Mouse (Mus musculus) gastrocnemius, adult 18-20 months (tissue): ENCODE measurements around the gene Sgpp1. TPM values are rescaled to one million over a fixed set of nuclear protein-coding genes. Genes with fewer than 3 reads are reported as not detected.
A peak's percentile ranks its signal among the peaks of the same experiment; 100 is the strongest.

ENCODE experiments used
- DNase-seq: peaks from one replicate; pipeline ENCODE4 v3.0.0; 2021; ENCODE audit warnings: low spot score
- long read RNA-seq, 2 experiments: library from polyadenylated mRNA; stranded (forward); transcript quantifications; one replicate each; pipeline ENCODE4 v2.0.0; 2021
- total RNA-seq, 2 experiments: library from RNA; stranded (reverse); gene quantifications; 2 replicates each; pipeline ENCODE4 v1.2.3; 2021

Gene Sgpp1
- 10 to 100 TPM; 12.0 to 13.4 TPM for total RNA-seq
- long read RNA-seq, experiment 1, transcript Sgpp1-201 (3 exons, 3,323 nt), result major isoform, 22 of 24 reads
- long read RNA-seq, experiment 1, partial matches to known transcripts, result 2 of 24 reads
- long read RNA-seq, experiment 1, other reads (novel, unspliced or antisense), result 0 of 24 reads
- long read RNA-seq, experiment 2, transcript Sgpp1-201 (3 exons, 3,323 nt), result major isoform, 23 of 25 reads
- long read RNA-seq, experiment 2, partial matches to known transcripts, result 1 of 25 reads
- long read RNA-seq, experiment 2, other reads (novel, unspliced or antisense), result 1 of 25 reads

GRCm38 (mm10) chr12:75735246-75736200 lies at the start of gene Sgpp1:
Gene Sgpp1 (minus strand): TSS chr12:75735729.
- DNase-seq, result peak; percentile 74

DNA sequence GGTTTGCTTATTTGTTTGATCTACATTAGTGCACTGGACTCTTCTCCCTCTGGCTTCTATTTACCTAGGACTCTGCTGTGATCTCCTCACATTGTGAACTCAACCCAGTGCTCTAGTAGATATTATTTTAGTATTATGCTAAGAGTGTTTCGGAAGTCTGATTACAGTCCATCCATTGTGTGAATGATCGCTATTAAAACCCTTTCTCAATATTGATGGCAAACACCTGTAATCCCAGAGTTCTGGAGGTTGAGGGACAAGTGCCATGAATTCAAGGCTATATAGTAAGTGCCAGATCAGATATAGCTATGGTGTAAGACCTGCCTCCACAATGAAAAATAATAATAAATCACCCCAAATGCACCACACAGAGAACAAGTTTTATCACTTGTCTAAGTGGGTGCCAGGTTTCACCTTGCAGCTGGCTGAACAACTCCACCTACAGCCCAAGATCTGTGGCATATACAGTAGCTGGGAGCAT lies 48.8 kb upstream of the Sgpp1 start:
- DNase-seq, result no peak

- DNase-seq, result no peak
Measured at GRCm38 (mm10) chr12:75781995-75782394, 46.5 kb upstream of the Sgpp1 start.

GRCm38 (mm10) chr12:75781445-75781844 lies 45.9 kb upstream of the Sgpp1 start:
- DNase-seq, result no peak

GRCm38 (mm10) chr12:75772424-75773034 lies 37.0 kb upstream of the Sgpp1 start:
- peak; percentile 46 for DNase-seq

DNA sequence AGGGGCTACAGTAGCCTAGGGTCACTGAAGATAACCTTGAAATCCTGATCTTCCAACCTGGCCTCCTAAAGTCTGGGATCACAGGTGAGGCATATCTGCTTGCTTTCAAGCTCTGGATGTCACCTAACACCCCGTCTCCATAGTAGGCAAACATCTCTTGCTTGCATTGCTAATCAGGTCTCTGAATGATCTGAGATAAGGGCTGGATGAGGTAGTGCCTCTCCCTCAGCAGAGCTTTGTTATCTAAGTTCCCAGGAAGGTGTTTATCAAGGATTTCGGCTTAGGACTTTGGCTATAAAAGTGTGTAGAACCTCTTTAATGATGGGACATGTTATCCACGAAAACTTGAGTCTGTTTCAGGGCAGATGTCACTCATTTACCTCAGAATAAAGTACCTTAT lies 35.9 kb upstream of the Sgpp1 start:
- no peak for DNase-seq

GRCm38 (mm10) chr12:75766885-75767317 lies 31.4 kb upstream of the Sgpp1 start:
- DNase-seq, result peak; percentile 5

DNA sequence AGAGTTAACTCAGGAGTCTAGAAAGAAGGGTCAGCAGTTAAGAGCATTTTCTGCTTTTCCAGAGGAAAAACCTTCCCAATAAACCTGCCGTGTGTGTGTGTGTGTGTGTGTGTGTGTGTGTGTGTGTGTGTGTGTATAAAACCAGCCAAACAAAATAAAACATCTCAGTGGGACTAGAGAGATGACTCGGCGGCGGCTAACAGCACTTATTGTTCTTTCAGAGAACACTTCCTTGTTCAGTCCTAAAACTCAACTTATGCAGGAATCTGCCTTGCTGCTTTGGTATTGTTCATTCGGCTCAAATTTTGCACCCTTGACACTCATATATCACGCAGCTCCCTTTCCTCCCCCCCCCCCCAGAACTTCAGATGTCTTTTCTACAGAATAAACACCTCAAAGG lies 30.9 kb upstream of the Sgpp1 start:
- no peak for DNase-seq

GRCm38 (mm10) chr12:75765751-75766150 lies 30.2 kb upstream of the Sgpp1 start:
- DNase-seq, result no peak

DNA sequence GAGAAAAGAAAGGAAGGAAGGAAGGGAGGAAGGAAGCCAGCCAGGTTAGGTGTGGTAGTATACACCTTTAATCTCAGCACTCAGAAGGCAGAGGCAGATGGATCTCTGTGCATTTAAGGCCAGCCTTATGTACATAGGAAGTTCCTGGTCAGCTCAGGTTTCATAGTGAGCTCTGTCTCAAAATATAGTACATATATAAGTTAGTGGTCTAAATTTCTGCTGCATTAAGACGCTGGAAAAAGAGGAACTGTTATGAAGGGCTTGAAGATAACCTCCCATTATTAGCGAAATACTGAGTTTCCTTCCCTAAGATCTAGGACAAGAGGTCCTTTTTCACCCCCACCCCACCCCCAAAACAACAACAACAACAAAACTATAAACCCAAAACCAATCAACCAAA lies 20.9 kb upstream of the Sgpp1 start:
- DNase-seq, result no peak

- no peak for DNase-seq
Measured at GRCm38 (mm10) chr12:75753730-75754129, 18.2 kb upstream of the Sgpp1 start.

DNA sequence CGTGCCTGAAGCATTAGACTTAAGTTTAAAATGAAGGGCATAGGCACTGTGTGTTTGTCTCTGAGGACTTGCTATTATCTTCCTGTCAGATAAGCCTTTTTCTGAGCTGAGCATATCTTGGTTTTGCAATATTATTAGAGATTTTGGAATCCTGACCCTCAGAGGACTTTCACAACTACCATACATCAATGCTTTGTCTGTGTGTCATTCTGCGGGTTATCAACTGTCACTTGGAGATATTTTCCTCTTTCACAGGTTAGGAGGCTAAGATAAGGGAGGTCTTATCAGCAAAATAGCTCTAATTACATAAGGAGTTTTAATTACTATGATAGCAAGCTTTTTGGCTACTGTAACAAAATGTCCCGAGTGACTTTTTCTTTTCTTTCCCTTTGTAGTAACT lies 16.5 kb upstream of the Sgpp1 start:
- no peak for DNase-seq

- no peak for DNase-seq
Measured at GRCm38 (mm10) chr12:75748574-75748973, 13.0 kb upstream of the Sgpp1 start.

DNA sequence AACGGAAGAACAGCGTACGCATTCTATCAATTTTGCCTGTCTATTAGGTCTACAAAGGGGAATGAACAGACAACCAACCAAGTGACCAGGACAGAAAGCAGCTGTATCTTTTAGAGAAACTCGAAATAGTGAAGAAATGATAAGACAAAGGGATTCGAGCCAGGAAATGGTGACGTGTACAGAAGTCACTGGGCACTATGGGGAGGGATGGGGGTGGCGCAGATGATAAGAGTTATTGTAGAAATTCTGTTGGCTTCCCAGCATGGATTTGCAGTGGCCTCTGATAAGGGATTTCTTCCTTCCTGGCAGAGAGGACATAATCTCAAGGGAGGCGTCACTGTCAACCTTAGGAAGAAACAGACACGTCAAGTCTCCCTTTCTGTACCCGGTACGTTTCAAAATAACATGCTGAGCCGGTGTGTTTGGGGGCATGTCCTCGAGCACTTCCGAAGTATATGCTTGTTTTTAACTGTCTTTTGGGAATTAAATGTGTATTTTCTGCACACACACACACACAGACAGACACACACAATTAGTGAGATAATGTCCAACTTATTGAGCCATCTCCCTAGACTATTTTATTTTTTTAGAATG lies 10.3 kb upstream of the Sgpp1 start:
- DNase-seq, result no peak

- DNase-seq, result no peak
Measured at GRCm38 (mm10) chr12:75742101-75742500, 6.6 kb upstream of the Sgpp1 start.

GRCm38 (mm10) chr12:75741273-75741672 lies 5.7 kb upstream of the Sgpp1 start:
- DNase-seq, result no peak

- DNase-seq, result no peak
Measured at GRCm38 (mm10) chr12:75740451-75740850, 4.9 kb upstream of the Sgpp1 start.

DNA sequence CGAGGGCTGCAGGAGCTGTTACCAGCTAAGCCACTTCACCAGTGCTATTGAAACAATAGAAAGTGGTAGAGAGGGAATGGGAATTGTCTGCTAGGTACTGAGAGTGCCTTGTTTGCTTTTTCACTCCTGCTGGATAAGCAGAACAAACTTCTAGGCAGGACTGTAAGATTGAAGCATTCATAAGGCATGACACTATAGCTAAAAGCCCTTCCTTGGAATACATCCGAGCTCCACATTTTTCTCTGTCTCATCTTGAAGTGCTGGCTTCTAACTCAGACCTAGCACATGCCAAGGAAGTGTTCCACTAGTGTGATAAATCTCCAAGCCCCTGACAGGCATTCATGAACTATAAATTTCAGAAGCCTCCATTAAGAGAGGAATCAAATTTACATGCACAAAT lies 4.1 kb upstream of the Sgpp1 start:
- no peak for DNase-seq

DNA sequence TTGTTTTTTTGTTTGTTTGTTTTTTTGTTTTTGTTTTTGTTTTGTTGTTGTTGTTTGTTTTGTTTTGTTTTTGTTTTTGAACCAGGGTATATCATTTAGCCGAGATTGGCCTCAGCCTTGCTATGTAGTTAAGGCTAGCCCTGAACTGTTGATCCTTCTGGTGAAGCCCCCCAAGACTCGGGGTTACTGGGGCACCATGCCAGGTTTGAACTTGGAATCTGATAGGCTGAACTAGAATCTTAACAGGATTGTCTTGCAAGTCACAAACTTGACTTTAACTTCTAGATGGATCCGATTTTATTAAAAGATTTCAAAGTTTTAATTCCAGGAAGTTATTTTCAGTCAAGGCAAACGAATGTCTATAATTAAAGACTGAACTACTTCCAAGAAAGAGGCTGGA lies 767 bp upstream of the Sgpp1 start:
- no peak for DNase-seq

DNA sequence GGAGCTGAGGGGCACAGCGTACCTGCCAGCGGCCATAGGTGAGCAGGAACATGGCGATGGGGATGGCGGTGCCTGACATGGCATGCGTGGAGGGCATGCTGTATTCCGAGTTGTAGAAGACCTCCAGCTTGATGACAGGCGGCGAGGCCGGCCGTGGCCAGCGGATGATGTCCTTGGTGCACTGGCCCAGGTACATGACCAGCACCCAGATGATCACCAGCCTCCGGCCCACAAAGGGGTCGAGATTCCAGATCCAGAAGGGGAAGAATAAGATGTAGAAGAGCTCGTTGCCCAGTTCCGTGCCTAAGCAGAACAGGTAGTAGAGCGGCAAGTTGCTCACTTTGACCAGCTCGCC lies 661 bp downstream of the Sgpp1 start:
- DNase-seq, result no peak

GRCm38 (mm10) chr12:75734167-75734566 lies 1.4 kb downstream of the Sgpp1 start:
- no peak for DNase-seq
